Mouse (Mus musculus) intestine, embryonic 14.5 days (tissue): ENCODE measurements around the gene Pax6. TPM values are rescaled to one million over a fixed set of nuclear protein-coding genes. Genes with fewer than 3 reads are reported as not detected.

Experiments
- ATAC-seq: fragments of 200-750 bp; cut with Nextera tagmentation; replicated peaks from 2 replicates; pipeline ENCODE4 v1.8.0; 2017; ENCODE audit warnings: low read depth, moderate number of reproducible peaks, moderate TSS enrichment, moderate library complexity; ENCODE audit not compliant: low FRiP score, low TSS enrichment
- DNase-seq: peaks from one replicate; pipeline ENCODE4 v3.0.0-alpha.2; 2018; ENCODE audit warnings: low spot score
- H3K27ac ChIP-seq: fragments of 300-500 bp; sonication (generic); 2 replicates; pipeline ENCODE4 v1.5.1; 2014; ENCODE audit warnings: low read depth, mild to moderate bottlenecking, control low read depth
- H3K27me3 ChIP-seq: fragments of 300-500 bp; sonication (generic); replicated peaks from 2 replicates; pipeline ENCODE4 v1.6.1; 2014; ENCODE audit warnings: low read length, control low read depth; ENCODE audit not compliant: control insufficient read depth, insufficient read depth
- H3K36me3 ChIP-seq: fragments of 300-500 bp; sonication (generic); 2 replicates; pipeline ENCODE4 v1.6.1; 2014; ENCODE audit warnings: low read length, control low read depth; ENCODE audit not compliant: control insufficient read depth, insufficient read depth
- H3K4me1 ChIP-seq: fragments of 300-500 bp; sonication (generic); replicated peaks from 2 replicates; pipeline ENCODE4 v1.6.1; 2014; ENCODE audit warnings: low read length, control low read depth, mixed read lengths; ENCODE audit not compliant: control insufficient read depth, insufficient read depth
- H3K4me2 ChIP-seq: fragments of 300-500 bp; sonication (generic); 2 replicates; pipeline ENCODE4 v1.6.1; 2014; ENCODE audit warnings: low read length
- H3K4me3 ChIP-seq: fragments of 300-500 bp; sonication (generic); 2 replicates; pipeline ENCODE4 v1.5.1; 2014; ENCODE audit warnings: low read depth, low read length, control low read depth, mixed read lengths
- H3K9ac ChIP-seq: fragments of 300-500 bp; sonication (generic); 2 replicates; pipeline ENCODE4 v1.6.1; 2014; ENCODE audit warnings: mild to moderate bottlenecking, low read length
- H3K9me3 ChIP-seq: fragments of 300-500 bp; sonication (generic); 2 replicates; pipeline ENCODE4 v1.6.1; 2016; ENCODE audit warnings: low read length, control low read depth; ENCODE audit not compliant: control insufficient read depth
- WGBS: fragments of 180-500 bp; shearing (Covaris S2); extraction: QIAGEN DNeasy Blood & Tissue Kit; methylation state at CpG from one replicate; pipeline ENCODE4 v1.1.7; 2014; 5-methylcytosine and 5-hydroxymethylcytosine counted together
- polyA plus RNA-seq: library from polyadenylated mRNA; unstranded; fragments of >200 nt; fragmentation: Nextera tagmentation; extraction: Ambion mirVana; gene quantifications from 2 replicates; pipeline ENCODE4 v1.2.1, GENCODE M21; 2014

Gene Pax6
- polyA plus RNA-seq, 1 experiment from 2014 or later: 2.2 TPM

DNA sequence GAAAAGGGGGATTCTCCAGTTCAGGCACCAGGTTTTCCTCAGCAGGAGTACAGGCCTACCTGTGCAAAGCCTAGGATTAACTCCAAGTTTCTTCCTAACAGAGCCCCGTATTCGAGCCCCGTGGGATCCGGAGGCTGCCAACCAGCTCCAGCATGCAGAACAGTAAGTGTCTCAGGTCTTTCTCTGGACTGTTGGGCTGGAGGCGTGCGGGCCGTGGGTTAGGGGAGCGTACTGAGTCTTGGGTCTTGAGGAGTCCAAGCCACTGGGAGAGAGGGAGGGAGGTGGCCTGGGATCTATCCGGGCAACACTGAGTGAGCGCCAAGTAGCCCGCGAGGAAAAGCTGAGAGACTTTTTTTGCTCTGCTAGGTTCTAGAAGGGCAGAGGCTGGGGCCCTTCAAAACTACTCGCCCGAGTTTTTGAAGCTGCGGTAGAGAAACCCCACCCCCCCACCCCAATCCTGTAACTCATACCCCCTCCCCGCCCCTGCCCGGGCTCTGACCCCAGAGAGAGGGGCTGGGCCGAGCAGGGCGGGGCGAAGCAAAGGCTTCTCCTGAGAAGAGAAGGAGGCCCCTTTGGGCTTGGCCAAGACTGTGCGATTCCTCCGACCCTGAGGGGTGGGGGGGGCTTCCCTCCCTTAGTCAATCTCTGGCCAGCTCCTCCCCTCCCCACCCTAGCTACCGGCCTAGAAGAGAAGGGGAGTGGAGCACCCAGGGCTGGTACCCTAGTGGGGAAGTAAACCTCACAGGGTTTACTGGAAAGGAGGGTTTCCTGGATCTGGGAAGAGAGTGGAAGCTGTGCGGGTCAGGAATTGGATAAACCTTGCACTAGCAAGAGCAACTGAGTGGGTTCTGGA lies 11.7 kb downstream of the Pax6 start:
- 2% methylated on average over 20 of the region's 24 CpGs for WGBS
- no peak overlapping the region for H3K4me3 ChIP-seq

DNA sequence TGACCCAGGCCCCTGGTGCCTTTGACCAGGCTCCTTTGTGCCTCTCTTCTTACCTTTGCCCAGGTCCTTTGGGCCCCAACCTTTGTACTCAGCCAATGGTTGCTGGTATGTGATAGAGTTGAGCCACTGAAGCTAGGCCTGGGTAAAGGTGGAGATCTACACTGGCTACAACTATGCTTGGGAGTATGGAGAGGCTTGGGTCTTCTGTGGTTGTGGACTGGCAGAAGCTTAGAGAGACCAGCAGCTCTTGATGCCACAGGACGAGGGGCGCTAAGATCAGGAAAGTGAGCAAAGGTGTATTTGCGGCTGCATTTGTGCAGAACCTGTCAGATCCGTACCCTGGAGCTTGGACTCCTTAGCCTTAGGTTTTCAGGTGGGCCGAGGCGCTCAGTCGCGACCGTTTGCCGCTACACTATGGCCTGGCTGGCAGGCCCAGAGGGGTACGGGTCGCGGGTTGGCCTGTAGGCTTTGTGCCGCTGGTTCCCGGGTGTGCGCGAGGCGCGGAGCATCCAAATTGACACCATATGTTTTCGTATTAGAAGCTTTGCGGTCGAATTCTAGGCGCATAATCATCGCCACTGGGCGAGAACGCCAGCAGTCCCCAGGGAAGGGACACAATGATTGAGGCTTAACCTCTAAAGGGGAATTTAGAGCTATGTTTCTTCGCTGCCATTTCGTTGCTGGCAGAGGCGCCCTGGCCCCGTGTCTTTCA lies 12.5 kb downstream of the Pax6 start:
- H3K4me2 ChIP-seq: no peak overlapping the region
- H3K4me3 ChIP-seq: no peak overlapping the region
- no peaks in the 10 kb centered on the region for H3K36me3 ChIP-seq
- under 1% methylated on average over 30 of the region's 30 CpGs for WGBS
- H3K4me1 ChIP-seq: peaks cover 3% of the 10 kb centered on the region; the same call in 1 of the 2 replicates
- H3K27me3 ChIP-seq: peaks cover 100% of the 10 kb centered on the region
- H3K9me3 ChIP-seq: no peaks in the 10 kb centered on the region
- DNase-seq (peak; percentile 68), ATAC-seq (no peak)
- H3K27ac ChIP-seq: no peak overlapping the region
- no peak overlapping the region for H3K9ac ChIP-seq

More for the DNA sequence above, 11.7 kb downstream of the Pax6 start:
- Histone ChIP-seq H3K36me3 (no peaks in the 10 kb centered on the region), H3K27me3 (peaks cover 100% of the 10 kb centered on the region), H3K27ac (no peak overlapping the region), H3K9ac (no peak overlapping the region), H3K4me2 (no peak overlapping the region), H3K4me1 (peaks cover 6% of the 10 kb centered on the region; the same call in 1 of the 2 replicates), H3K9me3 (no peaks in the 10 kb centered on the region)
- ATAC-seq (peak; percentile 59), DNase-seq (peak; percentile 62)

DNA sequence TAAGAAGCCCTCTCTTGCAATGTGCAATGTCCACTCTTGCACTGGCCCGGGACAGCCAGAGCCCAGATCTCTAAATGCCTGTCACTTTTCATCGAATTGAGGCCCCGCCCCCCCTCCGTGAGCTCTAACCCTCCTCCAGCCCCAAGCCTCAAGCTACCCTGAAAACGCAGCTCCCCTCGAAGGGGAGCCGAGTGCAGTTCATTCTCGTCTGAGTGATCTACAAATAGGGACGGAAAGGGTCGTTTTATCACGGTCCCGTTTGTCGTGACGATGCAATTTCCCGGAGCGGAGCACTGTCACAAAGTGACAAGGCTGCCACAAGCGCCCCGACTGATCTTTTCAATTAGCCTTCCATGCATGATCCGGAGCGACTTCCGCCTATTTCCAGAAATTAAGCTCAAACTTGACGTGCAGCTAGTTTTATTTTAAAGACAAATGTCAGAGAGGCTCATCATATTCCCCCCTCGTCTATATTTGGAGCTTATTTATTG lies 13.4 kb downstream of the Pax6 start:
- Histone ChIP-seq H3K9ac (no peak overlapping the region), H3K36me3 (no peaks in the 10 kb centered on the region), H3K27ac (no peak overlapping the region), H3K27me3 (peaks cover 100% of the 10 kb centered on the region), H3K4me2 (no peak overlapping the region), H3K4me3 (no peak overlapping the region), H3K9me3 (no peaks in the 10 kb centered on the region), H3K4me1 (no peaks in the 10 kb centered on the region)
- under 1% methylated on average over 23 of the region's 23 CpGs for WGBS
- DNase-seq (peak; percentile 68), ATAC-seq (no peak)

DNA sequence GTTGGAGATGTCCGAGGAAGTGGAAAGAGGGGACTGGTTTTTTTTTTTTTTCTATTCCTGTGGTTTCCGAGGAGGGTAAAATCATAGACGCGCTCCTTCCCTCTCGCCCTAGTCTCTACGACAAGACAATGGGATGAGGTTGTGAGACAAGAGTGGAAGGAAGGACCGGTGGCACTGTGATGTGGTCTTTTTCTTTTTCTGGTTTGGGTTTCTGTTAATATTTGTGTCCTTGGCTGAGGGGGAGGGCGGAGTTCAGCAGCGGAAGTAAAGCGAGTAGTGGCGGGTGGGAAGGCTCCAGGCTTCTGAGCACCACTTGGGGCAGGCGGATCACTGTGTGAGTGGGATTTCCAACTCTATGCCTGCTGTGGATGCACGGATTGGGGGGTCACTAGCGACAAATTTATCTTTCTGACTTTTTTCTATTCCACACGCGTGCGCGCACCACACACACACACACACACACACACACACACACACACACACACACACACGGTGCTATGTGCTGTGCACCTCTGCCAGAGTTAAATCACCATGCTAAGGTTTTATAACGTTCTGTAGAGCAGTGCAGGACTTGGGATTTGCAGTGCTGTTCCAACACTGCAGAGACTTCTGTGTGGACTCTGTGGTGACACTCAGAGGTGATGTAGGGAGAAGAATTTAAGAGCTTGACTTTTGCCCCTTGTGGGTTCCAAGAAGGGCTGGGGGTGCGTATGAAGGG lies 14.1 kb downstream of the Pax6 start:
- Histone ChIP-seq H3K36me3 (no peaks in the 10 kb centered on the region), H3K4me3 (no peak overlapping the region), H3K27me3 (peaks cover 100% of the 10 kb centered on the region), H3K9me3 (no peaks in the 10 kb centered on the region), H3K27ac (no peak overlapping the region), H3K4me1 (no peaks in the 10 kb centered on the region), H3K4me2 (no peak overlapping the region), H3K9ac (no peak overlapping the region)
- WGBS: 2% methylated on average over 21 of the region's 21 CpGs
- peak; percentile 66 for DNase-seq
- no peak for ATAC-seq

DNA sequence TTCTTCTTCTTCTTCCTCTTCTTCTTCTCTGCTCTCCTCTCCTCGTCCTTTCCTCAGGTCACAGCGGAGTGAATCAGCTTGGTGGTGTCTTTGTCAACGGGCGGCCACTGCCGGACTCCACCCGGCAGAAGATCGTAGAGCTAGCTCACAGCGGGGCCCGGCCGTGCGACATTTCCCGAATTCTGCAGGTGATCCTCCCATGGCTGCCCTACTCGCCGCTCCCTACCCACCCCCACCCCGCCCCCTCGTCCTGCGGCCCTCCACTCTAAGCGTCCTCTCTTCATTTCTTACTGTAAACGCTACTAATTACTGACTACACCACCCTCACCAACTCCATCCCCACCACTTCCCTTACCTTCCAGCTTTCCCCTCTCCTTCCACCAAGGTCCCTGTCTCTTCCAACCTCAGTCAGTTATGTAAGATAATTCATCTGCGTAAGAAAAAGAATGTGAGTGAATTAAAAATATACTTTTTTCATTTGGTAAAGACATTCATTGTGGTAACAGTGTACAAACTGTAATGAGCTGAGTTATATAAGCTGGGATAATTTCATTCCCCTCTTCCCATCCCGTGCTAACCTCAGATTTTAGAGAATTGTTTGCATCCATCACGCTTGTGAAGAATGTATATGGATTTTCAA lies 15.2 kb downstream of the Pax6 start:
- no peak overlapping the region for H3K9ac ChIP-seq
- peak; percentile 51 for DNase-seq
- WGBS: 2% methylated on average over 22 of the region's 22 CpGs

DNA sequence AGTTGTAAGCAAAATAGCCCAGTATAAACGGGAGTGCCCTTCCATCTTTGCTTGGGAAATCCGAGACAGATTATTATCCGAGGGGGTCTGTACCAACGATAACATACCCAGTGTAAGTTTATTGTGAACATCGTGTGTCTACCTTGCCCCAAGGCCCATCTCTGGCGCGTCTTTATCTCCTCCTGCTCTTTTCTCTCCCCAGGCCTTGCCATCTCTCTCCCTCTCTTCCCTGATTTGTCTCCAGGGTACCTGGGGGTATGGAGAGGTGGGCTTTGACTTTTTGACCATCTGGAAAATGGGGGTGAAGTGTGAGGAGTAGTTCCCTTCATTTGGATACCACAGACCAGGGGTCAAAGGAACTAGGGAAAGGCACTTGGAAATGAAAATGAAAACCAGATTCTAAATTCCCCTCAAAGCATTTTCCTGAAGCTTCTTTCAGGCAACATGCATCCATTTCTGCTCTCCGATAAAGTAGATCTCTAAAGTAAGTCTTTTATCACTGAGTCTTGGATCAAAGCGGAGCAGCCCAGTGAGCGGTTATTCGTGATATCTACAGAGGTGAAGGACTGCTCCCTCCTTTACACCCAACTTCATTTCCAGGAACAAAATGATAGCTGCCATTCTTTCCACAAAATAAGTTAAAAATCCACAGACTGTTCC lies 16.4 kb downstream of the Pax6 start:
- no peaks in the 10 kb centered on the region for H3K9me3 ChIP-seq
- no peak overlapping the region for H3K4me3 ChIP-seq
- no peak overlapping the region for H3K9ac ChIP-seq
- H3K4me2 ChIP-seq: no peak overlapping the region
- ATAC-seq (no peak), DNase-seq (peak; percentile 55)
- peaks cover 100% of the 10 kb centered on the region for H3K27me3 ChIP-seq
- WGBS: 6% methylated on average over 11 of the region's 11 CpGs
- no peaks in the 10 kb centered on the region for H3K4me1 ChIP-seq
- H3K27ac ChIP-seq: no peak overlapping the region
- no peaks in the 10 kb centered on the region for H3K36me3 ChIP-seq

More for the DNA sequence above, 15.2 kb downstream of the Pax6 start:
- H3K27ac ChIP-seq: no peak overlapping the region
- H3K9me3 ChIP-seq: no peaks in the 10 kb centered on the region
- H3K27me3 ChIP-seq: peaks cover 100% of the 10 kb centered on the region
- H3K4me2 ChIP-seq: no peak overlapping the region
- H3K36me3 ChIP-seq: no peaks in the 10 kb centered on the region
- H3K4me3 ChIP-seq: no peak overlapping the region
- H3K4me1 ChIP-seq: no peaks in the 10 kb centered on the region
- ATAC-seq: no peak

DNA sequence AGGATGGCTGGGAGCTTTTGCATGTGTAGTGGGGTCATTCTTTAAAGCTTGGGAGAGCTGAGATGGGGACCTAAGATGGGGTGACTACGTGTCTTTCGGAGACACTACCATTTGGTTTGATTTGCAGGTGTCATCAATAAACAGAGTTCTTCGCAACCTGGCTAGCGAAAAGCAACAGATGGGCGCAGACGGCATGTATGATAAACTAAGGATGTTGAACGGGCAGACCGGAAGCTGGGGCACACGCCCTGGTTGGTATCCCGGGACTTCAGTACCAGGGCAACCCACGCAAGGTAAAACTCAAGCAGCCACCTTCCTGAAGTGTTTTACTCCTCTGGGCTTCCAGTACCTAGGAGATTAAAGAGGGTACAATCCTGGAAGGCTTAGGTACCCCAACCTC lies 17.0 kb downstream of the Pax6 start:
- Histone ChIP-seq H3K4me3 (no peak overlapping the region), H3K27me3 (peaks cover 100% of the 10 kb centered on the region), H3K36me3 (no peaks in the 10 kb centered on the region), H3K9me3 (no peaks in the 10 kb centered on the region), H3K27ac (no peak overlapping the region), H3K9ac (no peak overlapping the region), H3K4me2 (no peak overlapping the region), H3K4me1 (no peaks in the 10 kb centered on the region)
- WGBS: 8% methylated on average over 11 of the region's 11 CpGs
- DNase-seq: peak; percentile 50
- no peak for ATAC-seq
